Mouse (Mus musculus) ovary, postnatal 10 days (tissue): ENCODE results near the gene Exph5.

ENCODE experiments used
- DNase-seq: peaks from one replicate; pipeline ENCODE4 v3.0.0; 2022; ENCODE audit warnings: low spot score

Exph5 gene

GRCm38 (mm10) chr9:53404753-53405722 is 103.6 kb downstream of the Exph5 start:
- no peak for DNase-seq

GRCm38 (mm10) chr9:53408548-53408947 is 107.1 kb downstream of the Exph5 start:
- no peak for DNase-seq

- no peak for DNase-seq
Measured at GRCm38 (mm10) chr9:53408953-53409361, 107.5 kb downstream of the Exph5 start.

- DNase-seq = no peak
Measured at GRCm38 (mm10) chr9:53409427-53409826, 108.0 kb downstream of the Exph5 start.

- no peak for DNase-seq
Measured at GRCm38 (mm10) chr9:53422133-53422896, 120.8 kb downstream of the Exph5 start.

- no peak for DNase-seq
Measured at GRCm38 (mm10) chr9:53426726-53427125, 125.3 kb downstream of the Exph5 start.
